Mouse (Mus musculus) limb, embryonic 14.5 days (tissue): Measurements from ENCODE around the gene Txn1. TPM values are rescaled to one million over a fixed set of nuclear protein-coding genes. Genes with fewer than 3 reads are reported as not detected.
A peak's percentile ranks its signal among the peaks of the same experiment; 100 is the strongest.

Source experiments
- ATAC-seq: fragments of 200-750 bp; cut with Nextera tagmentation; 2 replicates; pipeline ENCODE4 v1.8.0; 2017; ENCODE audit warnings: low read depth, moderate number of reproducible peaks, moderate TSS enrichment; ENCODE audit not compliant: low FRiP score
- DNase-seq: peaks from one replicate; pipeline ENCODE4 v3.0.0-alpha.2; 2015; ENCODE audit warnings: low spot score
- H3K27ac ChIP-seq: fragments of 300-500 bp; sonication (generic); replicated peaks from 2 replicates; pipeline ENCODE4 v1.5.1; 2014; ENCODE audit warnings: low read depth, mild to moderate bottlenecking, low read length, moderate library complexity, mixed read lengths
- H3K27me3 ChIP-seq: fragments of 300-500 bp; sonication (generic); 2 replicates; pipeline ENCODE4 v1.6.1; 2014; ENCODE audit warnings: low read length, mixed read lengths; ENCODE audit not compliant: control insufficient read depth, insufficient read depth
- H3K36me3 ChIP-seq: fragments of 300-500 bp; sonication (generic); 2 replicates; pipeline ENCODE4 v1.6.1; 2014; ENCODE audit warnings: mild to moderate bottlenecking, low read length, moderate library complexity, mixed read lengths; ENCODE audit not compliant: control insufficient read depth, insufficient read depth
- H3K4me1 ChIP-seq: fragments of 300-500 bp; sonication (generic); 2 replicates; pipeline ENCODE4 v1.6.1; 2014; ENCODE audit warnings: antibody characterized with exemption, low read length, mixed read lengths; ENCODE audit not compliant: control insufficient read depth, insufficient read depth
- H3K4me2 ChIP-seq: fragments of 300-500 bp; sonication (generic); replicated peaks from 2 replicates; pipeline ENCODE4 v1.6.1; 2014; ENCODE audit warnings: low read depth, mild to moderate bottlenecking, low read length, moderate library complexity; ENCODE audit not compliant: severe bottlenecking
- H3K4me3 ChIP-seq: fragments of 300-500 bp; sonication (generic); replicated peaks from 2 replicates; pipeline ENCODE4 v1.5.1; 2014; ENCODE audit warnings: low read length
- H3K9ac ChIP-seq: fragments of 300-500 bp; sonication (generic); 2 replicates; pipeline ENCODE4 v1.6.1; 2014; ENCODE audit warnings: mild to moderate bottlenecking, low read depth, low read length, moderate library complexity; ENCODE audit not compliant: severe bottlenecking
- H3K9me3 ChIP-seq: fragments of 300-500 bp; sonication (generic); 2 replicates; pipeline ENCODE4 v1.6.1; 2016; ENCODE audit warnings: low read length; ENCODE audit not compliant: control insufficient read depth
- POLR2A ChIP-seq: fragments of 200-500 bp; IDR thresholded peaks from 2 replicates; pipeline ENCODE4 v1.8.0; 2012; ENCODE audit warnings: inconsistent platforms, mild to moderate bottlenecking, moderate library complexity, borderline replicate concordance; ENCODE audit not compliant: insufficient read depth, insufficient read length; ENCODE audit errors: extremely low read depth
- WGBS: fragments of 180-500 bp; shearing (Covaris S2); extraction: QIAGEN DNeasy Blood & Tissue Kit; methylation state at CpG from one replicate; pipeline ENCODE4 v1.1.7; 2014; 5-methylcytosine and 5-hydroxymethylcytosine counted together
- polyA plus RNA-seq, 2 experiments: library from polyadenylated mRNA; depleted of rRNA in 1 of 2; stranded (reverse) in 1 of 2; unstranded in 1 of 2; fragments of >200 nt; fragmentation: Nextera tagmentation in 1 of 2; extraction: Ambion mirVana in 1 of 2; gene quantifications; 2 replicates each; pipeline versions ENCODE4 v1.2.1 to v1.2.3; 2012 to 2014

Txn1 gene
- polyA plus RNA-seq, 2 experiments = 292 to 378 TPM

DNA sequence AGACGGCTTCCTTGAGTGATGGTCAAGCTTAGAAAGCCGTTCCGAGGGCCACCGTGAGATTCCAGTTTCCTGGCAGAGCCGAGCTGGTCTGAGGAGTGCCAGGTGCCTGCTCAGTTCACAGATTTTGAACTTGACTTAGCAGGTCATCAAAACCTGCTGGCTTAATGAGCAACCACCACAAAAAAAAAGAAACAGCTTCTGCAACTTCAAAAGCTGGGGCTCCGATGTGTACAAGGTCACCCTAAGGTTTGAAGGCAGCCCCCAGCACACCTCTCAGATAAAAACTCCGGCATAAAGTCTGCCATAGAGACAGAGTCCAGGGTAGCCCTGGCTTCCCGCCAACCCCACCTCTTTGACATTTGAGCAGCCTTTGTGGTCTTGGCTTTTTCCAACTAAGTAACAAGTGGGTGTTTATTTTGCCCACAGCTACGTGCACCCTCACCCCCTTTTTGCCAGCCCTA, 40.0 kb downstream of the Txn1 start, which contains the start of gene D630039A03Rik:
D630039A03Rik (minus strand) TSS at position 97 of the 461 bp plus-strand sequence.
- DNase-seq (no peak), ATAC-seq (no peak)
- Histone ChIP-seq H3K27ac (no peak within 1 kb of the TSS), H3K4me2 (peak within 1 kb of the TSS; percentile 31), H3K36me3 (no peaks in the 10 kb centered on the region), H3K4me3 (no peak within 1 kb of the TSS), H3K9ac (no peak within 1 kb of the TSS; the same call in 1 of the 2 replicates), H3K27me3 (no peaks in the 10 kb centered on the region; the same call in 1 of the 2 replicates), H3K9me3 (no peaks in the 10 kb centered on the region), H3K4me1 (peaks cover 31% of the 10 kb centered on the region)
- TF ChIP-seq POLR2A = no peak
- 10% methylated on average over 9 of the region's 9 CpGs for WGBS

GRCm38 (mm10) chr4:57915216-57915965, 40.8 kb downstream of the Txn1 start:
- H3K27ac ChIP-seq = no peak overlapping the region
- H3K9ac ChIP-seq = no peak overlapping the region
- no peak for TF ChIP-seq POLR2A
- ATAC-seq (no peak), DNase-seq (no peak)
- no peaks in the 10 kb centered on the region; the same call in 1 of the 2 replicates for H3K27me3 ChIP-seq
- H3K36me3 ChIP-seq = no peaks in the 10 kb centered on the region
- H3K4me1 ChIP-seq = peaks cover 31% of the 10 kb centered on the region
- H3K4me3 ChIP-seq = no peak overlapping the region
- no peaks in the 10 kb centered on the region for H3K9me3 ChIP-seq
- 37% methylated on average over 17 of the region's 17 CpGs for whole genome bisulfite sequencing
- peak overlapping the region; percentile 31 for H3K4me2 ChIP-seq

DNA sequence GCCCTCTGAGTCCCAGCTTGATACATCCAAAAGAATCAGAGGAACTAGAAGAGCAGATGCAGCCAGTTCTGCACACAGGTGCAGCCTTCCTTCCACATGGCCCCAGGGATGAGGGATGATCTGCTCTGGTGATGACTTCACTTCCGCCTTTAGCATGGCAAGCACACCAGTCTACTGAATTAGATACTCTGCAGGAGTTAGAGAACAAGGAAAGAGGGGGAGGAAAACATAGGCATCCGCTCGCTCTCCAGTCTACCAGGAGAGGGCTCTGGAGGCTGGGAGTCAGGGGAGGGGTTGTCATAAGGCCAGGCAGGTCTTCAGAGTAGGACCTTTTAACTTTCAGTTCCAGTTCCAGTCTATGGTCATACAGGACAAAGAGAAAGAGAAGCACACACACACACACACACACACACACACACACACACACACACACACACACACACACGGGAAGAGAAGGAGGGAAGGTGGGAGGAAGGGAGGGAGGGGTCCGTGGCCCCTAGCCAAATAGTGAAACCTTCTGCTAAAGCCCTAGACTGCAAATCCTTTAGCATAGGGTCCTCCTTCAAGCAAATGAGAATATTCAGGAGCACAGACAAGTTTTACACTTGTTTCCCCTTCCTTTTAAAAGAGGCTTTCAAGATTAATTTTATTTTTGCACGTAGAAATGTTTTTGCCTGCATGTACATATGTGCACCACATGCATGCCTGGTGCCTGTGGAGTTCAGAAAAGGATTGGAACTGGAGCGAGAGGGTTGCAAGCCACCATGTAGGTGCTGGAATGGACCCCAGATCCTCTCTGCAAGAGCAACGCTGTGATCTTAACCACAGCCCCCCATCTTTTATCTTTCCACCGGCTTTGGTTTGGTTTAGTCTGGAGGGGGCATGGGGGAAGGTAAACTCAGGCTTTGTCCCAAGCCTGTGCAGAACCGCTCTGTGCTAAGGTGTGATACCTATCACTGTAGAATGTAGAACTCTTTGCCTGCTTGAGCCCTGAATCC, 41.7 kb downstream of the Txn1 start:
- Histone ChIP-seq H3K4me3 (no peak overlapping the region), H3K27me3 (no peaks in the 10 kb centered on the region; the same call in 1 of the 2 replicates), H3K4me2 (no peak overlapping the region), H3K4me1 (peaks cover 24% of the 10 kb centered on the region), H3K27ac (no peak overlapping the region), H3K9me3 (no peaks in the 10 kb centered on the region), H3K36me3 (no peaks in the 10 kb centered on the region), H3K9ac (0 out of 2 replicates have a peak overlapping the region, but pooled peaks have one; percentile 4)
- no peak for DNase-seq
- no peak for ATAC-seq
- no peak for TF ChIP-seq POLR2A
- WGBS = 66% methylated on average over 9 of the region's 10 CpGs

GRCm38 (mm10) chr4:57913021-57913420, 43.2 kb downstream of the Txn1 start:
- Histone ChIP-seq H3K36me3 (no peaks in the 10 kb centered on the region), H3K27ac (no peak overlapping the region), H3K27me3 (no peaks in the 10 kb centered on the region; the same call in 1 of the 2 replicates), H3K4me1 (peaks cover 21% of the 10 kb centered on the region), H3K4me3 (no peak overlapping the region), H3K4me2 (no peak overlapping the region), H3K9me3 (no peaks in the 10 kb centered on the region), H3K9ac (no peak overlapping the region)
- no peak for ATAC-seq
- no peak for TF ChIP-seq POLR2A
- no peak for DNase-seq

GRCm38 (mm10) chr4:57908860-57909259, 47.4 kb downstream of the Txn1 start:
- DNase-seq = no peak
- H3K27me3 ChIP-seq = no peaks in the 10 kb centered on the region
- no peak for TF ChIP-seq POLR2A
- 72% methylated on average over 6 of the region's 6 CpGs for WGBS
- H3K4me2 ChIP-seq = no peak overlapping the region
- no peaks in the 10 kb centered on the region for H3K36me3 ChIP-seq
- no peak overlapping the region for H3K4me3 ChIP-seq
- H3K4me1 ChIP-seq = peaks cover 2% of the 10 kb centered on the region; the same call in 1 of the 2 replicates
- H3K9ac ChIP-seq = no peak overlapping the region
- no peak overlapping the region for H3K27ac ChIP-seq
- no peaks in the 10 kb centered on the region for H3K9me3 ChIP-seq
- ATAC-seq = no peak
